Mouse (Mus musculus) spleen, adult 2 months (tissue): ENCODE data around the gene Gm17622. TPM values are rescaled to one million over a fixed set of nuclear protein-coding genes. Genes with fewer than 3 reads are reported as not detected.

Experiments
- DNase-seq, 2 experiments: peaks; one replicate each; pipeline versions ENCODE4 v3.0.0 to v3.0.0-alpha.2; 2012 to 2021; ENCODE audit warnings: low spot score in 2 of 2, low read depth in 1 of 2
- H3K27ac ChIP-seq: fragments of 200-500 bp; 2 replicates; pipeline ENCODE4 v1.5.1; 2012; ENCODE audit warnings: low read length, inconsistent platforms; ENCODE audit not compliant: insufficient read depth
- H3K27me3 ChIP-seq: fragments of 200-500 bp; 2 replicates; pipeline ENCODE4 v1.6.1; 2012; ENCODE audit warnings: mild to moderate bottlenecking, moderate library complexity, low read length, inconsistent platforms; ENCODE audit not compliant: control insufficient read depth, insufficient read depth
- H3K36me3 ChIP-seq: fragments of 200-500 bp; 2 replicates; pipeline ENCODE4 v1.6.1; 2012; ENCODE audit warnings: mild to moderate bottlenecking, low read length, inconsistent platforms; ENCODE audit not compliant: control insufficient read depth, insufficient read depth
- H3K4me1 ChIP-seq: fragments of 200-500 bp; 2 replicates; pipeline ENCODE4 v1.6.1; 2011; ENCODE audit warnings: inconsistent platforms; ENCODE audit not compliant: control insufficient read depth, insufficient read depth, insufficient read length
- H3K4me3 ChIP-seq: fragments of 200-500 bp; 2 replicates; pipeline ENCODE4 v1.5.1; 2011; ENCODE audit warnings: mild to moderate bottlenecking, inconsistent platforms; ENCODE audit not compliant: insufficient read depth, insufficient read length; ENCODE audit errors: extremely low read depth
- CTCF ChIP-seq: fragments of 200-500 bp; IDR thresholded peaks from 2 replicates; pipeline ENCODE4 v1.5.1; 2011; ENCODE audit warnings: mild to moderate bottlenecking, inconsistent platforms; ENCODE audit not compliant: insufficient read depth, insufficient read length, insufficient replicate concordance; ENCODE audit errors: extremely low read depth
- POLR2A ChIP-seq: fragments of 200-500 bp; IDR thresholded peaks from 2 replicates; pipeline ENCODE4 v1.6.1; 2011; ENCODE audit warnings: low read depth, low read length, inconsistent platforms
- WGBS: fragments of 180-500 bp; shearing (Covaris S2); methylation state at CpG from one replicate; pipeline ENCODE4 v1.1.7; 2018; 5-methylcytosine and 5-hydroxymethylcytosine counted together
- polyA plus RNA-seq: library from polyadenylated mRNA; depleted of rRNA; stranded (reverse); fragments of >200 nt; gene quantifications from 2 replicates; pipeline ENCODE4 v1.2.3, GENCODE M21; 2012

The Gm17622 gene
- polyA plus RNA-seq, 1 experiment: not detected

DNA sequence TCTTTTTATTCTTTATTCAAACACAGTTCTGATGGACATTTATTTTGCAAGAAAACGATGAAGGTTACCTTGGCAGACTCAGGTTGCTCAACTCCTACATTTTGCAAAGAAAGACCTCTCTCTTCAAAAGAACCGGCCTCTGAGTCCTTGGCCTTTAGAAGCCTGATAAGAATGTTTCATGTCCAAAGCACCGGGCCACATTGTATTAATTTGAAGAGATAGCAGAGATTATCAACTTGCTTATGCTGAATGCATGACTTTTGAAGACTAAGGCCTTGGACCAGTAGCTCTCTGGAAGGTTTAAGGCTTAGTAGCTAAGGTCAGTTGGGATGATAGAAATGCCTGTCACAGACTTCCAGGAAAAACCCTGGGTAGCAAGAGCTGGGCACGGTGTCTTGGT is 13.3 kb upstream of the Gm17622 start:
- no peak for DNase-seq
- H3K27me3 ChIP-seq: no peaks in the 10 kb centered on the region
- peaks cover under 1% of the 10 kb centered on the region; the same call in 1 of the 2 replicates for H3K36me3 ChIP-seq
- no peak overlapping the region for H3K27ac ChIP-seq
- TF ChIP-seq POLR2A (no peak), CTCF (no peak)
- H3K4me1 ChIP-seq: no peaks in the 10 kb centered on the region
- no peak overlapping the region for H3K4me3 ChIP-seq
- WGBS: 94% methylated on average over 4 of the region's 4 CpGs

GRCm38 (mm10) chr13:96478991-96479390 is 11.5 kb upstream of the Gm17622 start:
- H3K36me3 ChIP-seq: peaks cover 1% of the 10 kb centered on the region; the same call in 1 of the 2 replicates
- no peak overlapping the region for H3K4me3 ChIP-seq
- no peak for TF ChIP-seq POLR2A
- TF ChIP-seq CTCF: no peak
- no peaks in the 10 kb centered on the region for H3K27me3 ChIP-seq
- WGBS: 84% methylated on average over 1 of the region's 1 CpGs
- no peak for DNase-seq
- no peak overlapping the region for H3K27ac ChIP-seq
- H3K4me1 ChIP-seq: no peaks in the 10 kb centered on the region

GRCm38 (mm10) chr13:96487230-96487629 is 3.3 kb upstream of the Gm17622 start:
- Histone ChIP-seq H3K27ac (no peak overlapping the region), H3K27me3 (no peaks in the 10 kb centered on the region), H3K4me3 (no peak overlapping the region), H3K36me3 (peaks cover 10% of the 10 kb centered on the region), H3K4me1 (no peaks in the 10 kb centered on the region)
- WGBS: 51% methylated on average over 6 of the region's 6 CpGs
- no peak for DNase-seq
- no peak for TF ChIP-seq POLR2A
- TF ChIP-seq CTCF: no peak

DNA sequence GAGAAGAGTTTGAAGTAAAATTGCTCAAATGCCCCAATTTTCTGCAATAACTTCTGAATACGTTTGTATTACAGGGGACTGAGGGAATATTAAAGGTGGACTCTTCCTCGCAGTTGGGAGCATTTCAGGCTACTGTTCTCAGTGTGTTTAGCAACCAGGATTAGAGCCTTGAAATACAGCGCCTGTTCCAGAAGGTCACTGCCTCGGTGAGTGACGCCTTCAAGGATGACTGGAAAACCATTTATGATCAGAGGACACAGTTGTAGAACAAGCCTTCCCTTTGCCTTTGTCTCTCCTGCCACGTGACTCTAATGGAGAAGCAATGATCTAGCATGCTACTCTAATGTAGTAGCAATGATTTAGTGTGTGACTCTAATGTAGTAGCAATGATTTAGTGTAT is 2.6 kb upstream of the Gm17622 start:
- 93% methylated on average over 6 of the region's 6 CpGs for WGBS
- DNase-seq: no peak
- H3K4me3 ChIP-seq: no peak overlapping the region
- no peaks in the 10 kb centered on the region for H3K27me3 ChIP-seq
- H3K27ac ChIP-seq: no peak overlapping the region
- TF ChIP-seq CTCF: no peak
- no peak for TF ChIP-seq POLR2A
- H3K36me3 ChIP-seq: peaks cover 9% of the 10 kb centered on the region
- H3K4me1 ChIP-seq: no peaks in the 10 kb centered on the region

- Histone ChIP-seq H3K27ac (no peak overlapping the region), H3K27me3 (no peaks in the 10 kb centered on the region), H3K4me1 (no peaks in the 10 kb centered on the region), H3K4me3 (no peak overlapping the region), H3K36me3 (peaks cover 7% of the 10 kb centered on the region; the same call in 1 of the 2 replicates)
- WGBS: 24% methylated on average over 8 of the region's 8 CpGs
- TF ChIP-seq POLR2A (no peak), CTCF (no peak)
- no peak for DNase-seq
Observed at GRCm38 (mm10) chr13:96496630-96497029, 6.1 kb downstream of the Gm17622 start.

DNA sequence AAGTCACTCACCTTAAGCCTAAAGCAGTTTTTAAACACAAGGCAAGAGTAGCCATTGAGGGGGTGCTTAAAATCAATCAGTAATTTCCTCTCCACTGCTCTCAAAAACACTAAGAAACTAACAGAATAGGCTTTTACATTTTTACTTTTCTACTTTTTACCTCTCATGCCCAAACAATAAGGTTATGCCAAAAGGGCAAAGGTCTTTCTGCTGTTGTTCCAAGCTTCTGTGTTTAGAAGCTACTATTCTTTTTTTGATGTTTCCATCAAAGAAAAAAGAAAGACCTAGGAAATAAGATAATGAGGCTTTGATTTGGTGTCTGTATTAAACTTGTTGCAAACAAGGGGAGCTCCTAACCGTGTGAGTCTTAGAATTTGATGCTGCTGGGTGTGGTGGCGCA is 9.4 kb downstream of the Gm17622 start:
- Histone ChIP-seq H3K4me3 (no peak overlapping the region), H3K4me1 (no peaks in the 10 kb centered on the region), H3K27ac (no peak overlapping the region), H3K36me3 (peaks cover 9% of the 10 kb centered on the region), H3K27me3 (no peaks in the 10 kb centered on the region)
- no peak for DNase-seq
- TF ChIP-seq CTCF (no peak), POLR2A (no peak)
- 92% methylated on average over 2 of the region's 2 CpGs for WGBS

DNA sequence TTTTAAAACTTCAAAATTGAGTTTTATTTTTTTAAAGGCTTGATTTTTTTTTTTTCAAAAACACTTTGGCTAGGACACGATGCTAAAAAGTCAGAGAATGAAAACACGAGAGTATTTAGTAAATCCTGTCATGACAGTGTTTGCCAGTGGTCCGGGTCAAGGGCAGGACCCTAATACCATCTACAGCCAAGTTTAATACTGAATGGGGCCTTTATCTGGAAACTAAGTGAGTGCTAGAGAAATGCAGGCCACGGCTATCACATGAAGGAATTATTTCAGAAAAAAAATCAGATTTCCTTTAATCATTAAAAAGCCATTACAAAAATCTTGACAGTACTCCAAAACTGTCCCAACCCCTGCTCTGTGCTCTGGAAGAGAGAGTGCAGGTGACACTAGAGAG is 15.1 kb downstream of the Gm17622 start:
- WGBS: 88% methylated on average over 4 of the region's 4 CpGs
- TF ChIP-seq POLR2A (no peak), CTCF (no peak)
- no peak for DNase-seq
- Histone ChIP-seq H3K27ac (no peak overlapping the region), H3K27me3 (no peaks in the 10 kb centered on the region), H3K4me1 (peaks cover 4% of the 10 kb centered on the region; the same call in 1 of the 2 replicates), H3K36me3 (peaks cover 4% of the 10 kb centered on the region), H3K4me3 (no peak overlapping the region)
